Mouse (Mus musculus): ENCODE data around the gene Mtif3. TPM values are rescaled to one million over a fixed set of nuclear protein-coding genes. Genes with fewer than 3 reads are reported as not detected.

Gene Mtif3
- polyA plus RNA-seq, 1 experiment, result 20.7 TPM

- DNase-seq (ENCODE audit: low spot score), result no peak
Observed at GRCm38 (mm10) chr5:146916273-146916672, 47.3 kb downstream of the Mtif3 start.

GRCm38 (mm10) chr5:146914088-146914766 lies 49.4 kb downstream of the Mtif3 start:
- DNase-seq (ENCODE audit: low spot score), result peak; percentile 38

GRCm38 (mm10) chr5:146913355-146913754 lies 50.2 kb downstream of the Mtif3 start:
- no peak for DNase-seq (ENCODE audit: low spot score)

GRCm38 (mm10) chr5:146912206-146912605 lies 51.4 kb downstream of the Mtif3 start:
- DNase-seq (ENCODE audit: low spot score), result no peak

- DNase-seq (ENCODE audit: low spot score), result no peak
Observed at GRCm38 (mm10) chr5:146908629-146909028, 55.0 kb downstream of the Mtif3 start.

- DNase-seq (ENCODE audit: low spot score), result no peak
Observed at GRCm38 (mm10) chr5:146907533-146907932, 56.1 kb downstream of the Mtif3 start.

GRCm38 (mm10) chr5:146905486-146906172 lies 58.0 kb downstream of the Mtif3 start:
- peak; percentile 63 for DNase-seq (ENCODE audit: low spot score)

- peak; percentile 36 for DNase-seq (ENCODE audit: low spot score)
Observed at GRCm38 (mm10) chr5:146904404-146904803, 59.2 kb downstream of the Mtif3 start.

Other genes starting within 250 kb of the Mtif3 start
- 16.6 and 20.9 TPM in 2 replicates for gene Usp12, start 168.8 kb downstream of the Mtif3 start, polyA plus RNA-seq (2012; rRNA removed)
- gene Rpl21, start 130.9 kb downstream of the Mtif3 start, polyA plus RNA-seq (2012; rRNA removed), result 587 and 829 TPM in 2 replicates
- gene Rasl11a, start 118.7 kb downstream of the Mtif3 start, polyA plus RNA-seq (2012; rRNA removed), result 15.1 and 24.8 TPM in 2 replicates
- gene Gtf3a, start 15.1 kb downstream of the Mtif3 start, polyA plus RNA-seq (2012; rRNA removed), result 55.9 and 60.5 TPM in 2 replicates
- 9.6 and 13.6 TPM in 2 replicates for gene Lnx2, start 112.8 kb upstream of the Mtif3 start, polyA plus RNA-seq (2012; rRNA removed)
- 116 and 126 TPM in 2 replicates for gene Polr1d, start 113.2 kb upstream of the Mtif3 start, polyA plus RNA-seq (2012; rRNA removed)
- not detected in 2 replicates for gene Gsx1, start 224.9 kb upstream of the Mtif3 start, polyA plus RNA-seq (2012; rRNA removed)